Mouse (Mus musculus) forebrain, embryonic 16.5 days (tissue): ENCODE data around the gene Atp9a. TPM values are rescaled to one million over a fixed set of nuclear protein-coding genes. Genes with fewer than 3 reads are reported as not detected.
A peak's percentile ranks its signal among the peaks of the same experiment; 100 is the strongest.

ENCODE experiments used
- ATAC-seq: fragments of 200-750 bp; cut with Nextera tagmentation; 2 replicates; pipeline ENCODE4 v1.8.0; 2017; ENCODE audit warnings: mild to moderate bottlenecking, moderate library complexity
- H3K27ac ChIP-seq: fragments of 300-500 bp; sonication (generic); 2 replicates; pipeline ENCODE4 v1.5.1; 2014; ENCODE audit warnings: low read length, control low read depth
- H3K27me3 ChIP-seq: fragments of 300-500 bp; sonication (generic); replicated peaks from 2 replicates; pipeline ENCODE4 v1.6.1; 2014; ENCODE audit warnings: low read length; ENCODE audit not compliant: control insufficient read depth, insufficient read depth
- H3K36me3 ChIP-seq: fragments of 300-500 bp; sonication (generic); 2 replicates; pipeline ENCODE4 v1.6.1; 2014; ENCODE audit not compliant: control insufficient read depth, insufficient read depth
- H3K4me1 ChIP-seq: fragments of 300-500 bp; sonication (generic); replicated peaks from 2 replicates; pipeline ENCODE4 v1.6.1; 2014; ENCODE audit warnings: low read length; ENCODE audit not compliant: control insufficient read depth, insufficient read depth
- H3K4me2 ChIP-seq: fragments of 300-500 bp; sonication (generic); 2 replicates; pipeline ENCODE4 v1.6.1; 2014; ENCODE audit warnings: mild to moderate bottlenecking, low read length, control low read depth
- H3K4me3 ChIP-seq: fragments of 300-500 bp; sonication (generic); replicated peaks from 2 replicates; pipeline ENCODE4 v1.5.1; 2014; ENCODE audit warnings: mild to moderate bottlenecking, low read length, control low read depth
- H3K9ac ChIP-seq: fragments of 300-500 bp; sonication (generic); replicated peaks from 2 replicates; pipeline ENCODE4 v1.6.1; 2014; ENCODE audit warnings: low read depth, low read length, control low read depth
- H3K9me3 ChIP-seq: fragments of 300-500 bp; sonication (generic); 2 replicates; pipeline ENCODE4 v1.6.1; 2016; ENCODE audit warnings: low read length; ENCODE audit not compliant: control insufficient read depth
- WGBS: fragments of 180-500 bp; shearing (Covaris S2); extraction: QIAGEN DNeasy Blood & Tissue Kit; methylation state at CpG from one replicate; pipeline ENCODE4 v1.1.7; 2014; 5-methylcytosine and 5-hydroxymethylcytosine counted together
- polyA plus RNA-seq: library from polyadenylated mRNA; unstranded; fragments of >200 nt; fragmentation: Nextera tagmentation; extraction: Ambion mirVana; gene quantifications from 2 replicates; pipeline ENCODE4 v1.2.1, GENCODE M21; 2015

Gene Atp9a
- polyA plus RNA-seq, 1 experiment from 2014 or later: 60.4 TPM

- ATAC-seq: peak; percentile 63; the same call in 1 of the 2 replicates
- H3K27ac ChIP-seq: no peak overlapping the region
- under 1% methylated on average over 51 of the region's 52 CpGs for WGBS
- peak overlapping the region; percentile 47 for H3K4me3 ChIP-seq
- peaks cover 39% of the 10 kb centered on the region for H3K4me1 ChIP-seq
- no peaks in the 10 kb centered on the region for H3K9me3 ChIP-seq
- peaks cover 49% of the 10 kb centered on the region for H3K27me3 ChIP-seq
- peak overlapping the region; percentile 84 for H3K4me2 ChIP-seq
- H3K36me3 ChIP-seq: no peaks in the 10 kb centered on the region
- H3K9ac ChIP-seq: peak overlapping the region; percentile 48
These were observed 24.5 kb upstream of the Atp9a start for GRCm38 (mm10) chr2:168766538-168767361.

GRCm38 (mm10) chr2:168765696-168766537, 23.7 kb upstream of the Atp9a start:
- ATAC-seq: no peak
- Histone ChIP-seq H3K4me3 (peak overlapping the region; percentile 47), H3K27me3 (peaks cover 55% of the 10 kb centered on the region), H3K36me3 (no peaks in the 10 kb centered on the region), H3K4me1 (peaks cover 39% of the 10 kb centered on the region), H3K9me3 (no peaks in the 10 kb centered on the region), H3K27ac (no peak overlapping the region), H3K9ac (peak overlapping the region; percentile 52), H3K4me2 (peak overlapping the region; percentile 84)
- WGBS: under 1% methylated on average over 65 of the region's 65 CpGs

GRCm38 (mm10) chr2:168765065-168765681, 23.0 kb upstream of the Atp9a start:
- H3K27ac ChIP-seq: no peak overlapping the region
- H3K9ac ChIP-seq: peak overlapping the region; percentile 52
- no peaks in the 10 kb centered on the region for H3K36me3 ChIP-seq
- under 1% methylated on average over 32 of the region's 32 CpGs for WGBS
- no peaks in the 10 kb centered on the region for H3K9me3 ChIP-seq
- H3K4me3 ChIP-seq: peak overlapping the region; percentile 47
- peaks cover 56% of the 10 kb centered on the region for H3K27me3 ChIP-seq
- peak overlapping the region; percentile 84 for H3K4me2 ChIP-seq
- H3K4me1 ChIP-seq: peaks cover 39% of the 10 kb centered on the region
- ATAC-seq: peak; percentile 43

- ATAC-seq: no peak
These were observed 22.3 kb upstream of the Atp9a start for GRCm38 (mm10) chr2:168764460-168764867.

GRCm38 (mm10) chr2:168763785-168764184, 21.6 kb upstream of the Atp9a start:
- Histone ChIP-seq H3K36me3 (no peaks in the 10 kb centered on the region), H3K4me1 (peaks cover 39% of the 10 kb centered on the region), H3K9me3 (no peaks in the 10 kb centered on the region), H3K27me3 (peaks cover 55% of the 10 kb centered on the region), H3K9ac (no peak overlapping the region), H3K27ac (no peak overlapping the region), H3K4me2 (peak overlapping the region; percentile 84; the same call in 1 of the 2 replicates), H3K4me3 (no peak overlapping the region)
- 6% methylated on average over 7 of the region's 7 CpGs for WGBS
- ATAC-seq: no peak

More at GRCm38 (mm10) chr2:168764460-168764867, 22.3 kb upstream of the Atp9a start:
- Histone ChIP-seq H3K27ac (0 out of 2 replicates have a peak overlapping the region, but pooled peaks have one; percentile 4), H3K9me3 (no peaks in the 10 kb centered on the region), H3K4me1 (peaks cover 39% of the 10 kb centered on the region), H3K4me3 (peak overlapping the region; percentile 18; the same call in 1 of the 2 replicates), H3K9ac (no peak overlapping the region), H3K4me2 (peak overlapping the region; percentile 84), H3K27me3 (peaks cover 56% of the 10 kb centered on the region), H3K36me3 (no peaks in the 10 kb centered on the region)
- under 1% methylated on average over 9 of the region's 9 CpGs for WGBS

GRCm38 (mm10) chr2:168762411-168762815, 20.2 kb upstream of the Atp9a start:
- peak overlapping the region; percentile 13 for H3K4me3 ChIP-seq
- no peaks in the 10 kb centered on the region for H3K36me3 ChIP-seq
- H3K4me2 ChIP-seq: peak overlapping the region; percentile 41
- no peaks in the 10 kb centered on the region for H3K9me3 ChIP-seq
- ATAC-seq: no peak
- H3K27me3 ChIP-seq: peaks cover 42% of the 10 kb centered on the region
- no peak overlapping the region for H3K27ac ChIP-seq
- H3K4me1 ChIP-seq: peaks cover 39% of the 10 kb centered on the region
- WGBS: 3% methylated on average over 12 of the region's 12 CpGs
- H3K9ac ChIP-seq: peak overlapping the region; percentile 39; the same call in 1 of the 2 replicates

- Histone ChIP-seq H3K36me3 (no peaks in the 10 kb centered on the region), H3K9me3 (no peaks in the 10 kb centered on the region), H3K4me2 (peak overlapping the region; percentile 41), H3K27ac (no peak overlapping the region), H3K9ac (0 out of 2 replicates have a peak overlapping the region, but pooled peaks have one; percentile 39), H3K27me3 (peaks cover 38% of the 10 kb centered on the region), H3K4me1 (peaks cover 37% of the 10 kb centered on the region), H3K4me3 (no peak overlapping the region; the same call in 1 of the 2 replicates)
- no peak for ATAC-seq
- WGBS: 5% methylated on average over 4 of the region's 4 CpGs
These were observed 19.7 kb upstream of the Atp9a start for GRCm38 (mm10) chr2:168761954-168762353.

- Histone ChIP-seq H3K27me3 (peaks cover 33% of the 10 kb centered on the region), H3K4me1 (peaks cover 28% of the 10 kb centered on the region), H3K36me3 (no peaks in the 10 kb centered on the region), H3K9ac (no peak overlapping the region), H3K4me3 (no peak overlapping the region), H3K27ac (no peak overlapping the region), H3K4me2 (no peak overlapping the region), H3K9me3 (no peaks in the 10 kb centered on the region)
- 88% methylated on average over 9 of the region's 9 CpGs for WGBS
- no peak for ATAC-seq
These were observed 18.9 kb upstream of the Atp9a start for GRCm38 (mm10) chr2:168761141-168761540.
